Mouse (Mus musculus): ENCODE results near the gene Tfeb. TPM values are rescaled to one million over a fixed set of nuclear protein-coding genes. Genes with fewer than 3 reads are reported as not detected.

Gene Tfeb
- polyA plus RNA-seq, 1 experiment from 2014 or later = 8.6 TPM

DNA sequence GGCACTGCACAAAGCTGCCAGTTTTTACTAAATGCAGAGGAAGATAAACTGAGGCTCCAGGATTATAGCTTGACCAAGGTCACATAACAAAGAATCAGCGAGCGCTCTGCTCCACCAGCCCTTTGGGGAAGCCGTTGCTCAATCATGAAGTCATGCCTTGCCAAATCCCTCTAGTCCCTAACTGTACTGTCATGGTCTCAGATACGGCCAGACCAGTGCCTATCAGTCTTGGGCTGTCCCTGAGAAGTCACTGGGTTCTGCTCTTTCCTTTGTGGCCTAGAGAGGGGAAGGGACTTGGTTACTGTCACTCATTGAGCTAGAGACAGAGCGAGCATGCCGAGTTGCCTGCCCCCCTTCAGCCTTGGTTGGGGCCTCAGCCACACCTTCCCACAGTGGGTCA lies 47.6 kb downstream of the Tfeb start:
- H3K9ac ChIP-seq (ENCODE audit: low read depth, low read length) = no peak overlapping the region
- H3K27ac ChIP-seq (replicated peaks; ENCODE audit: low read depth, low read length) = no peak overlapping the region
- no peaks in the 10 kb centered on the region for H3K9me3 ChIP-seq (ENCODE audit: control insufficient read depth, low read length)
- no peak overlapping the region for H3K4me2 ChIP-seq (ENCODE audit: low read depth, low read length)
- 77% methylated on average over 6 of the region's 6 CpGs for WGBS
- no peaks in the 10 kb centered on the region for H3K27me3 ChIP-seq (replicated peaks; ENCODE audit: control insufficient read depth, insufficient read depth, low read length)
- H3K36me3 ChIP-seq (ENCODE audit: control insufficient read depth, insufficient read depth, low read length) = no peaks in the 10 kb centered on the region
- DNase-seq (ENCODE audit: low spot score) (no peak), ATAC-seq (ENCODE audit: low read depth) (no peak)
- H3K4me1 ChIP-seq (ENCODE audit: control insufficient read depth, insufficient read depth, low read length) = peaks cover 16% of the 10 kb centered on the region
- H3K4me3 ChIP-seq (ENCODE audit: low read depth, low read length) = no peak overlapping the region

- H3K4me3 ChIP-seq (ENCODE audit: low read depth, low read length) = no peak overlapping the region
- no peaks in the 10 kb centered on the region for H3K9me3 ChIP-seq (ENCODE audit: control insufficient read depth, low read length)
- H3K27me3 ChIP-seq (replicated peaks; ENCODE audit: control insufficient read depth, insufficient read depth, low read length) = no peaks in the 10 kb centered on the region
- H3K27ac ChIP-seq (replicated peaks; ENCODE audit: low read depth, low read length) = no peak overlapping the region
- H3K36me3 ChIP-seq (ENCODE audit: control insufficient read depth, insufficient read depth, low read length) = no peaks in the 10 kb centered on the region
- peak overlapping the region; percentile 26; the same call in 1 of the 2 replicates for H3K9ac ChIP-seq (ENCODE audit: low read depth, low read length)
- no peak for DNase-seq (ENCODE audit: low spot score)
- peaks cover 16% of the 10 kb centered on the region for H3K4me1 ChIP-seq (ENCODE audit: control insufficient read depth, insufficient read depth, low read length)
- WGBS = 26% methylated on average over 7 of the region's 8 CpGs
- H3K4me2 ChIP-seq (ENCODE audit: low read depth, low read length) = no peak overlapping the region
- no peak for ATAC-seq (ENCODE audit: low read depth)
Observed at GRCm38 (mm10) chr17:47787632-47788031, 50.8 kb downstream of the Tfeb start.

DNA sequence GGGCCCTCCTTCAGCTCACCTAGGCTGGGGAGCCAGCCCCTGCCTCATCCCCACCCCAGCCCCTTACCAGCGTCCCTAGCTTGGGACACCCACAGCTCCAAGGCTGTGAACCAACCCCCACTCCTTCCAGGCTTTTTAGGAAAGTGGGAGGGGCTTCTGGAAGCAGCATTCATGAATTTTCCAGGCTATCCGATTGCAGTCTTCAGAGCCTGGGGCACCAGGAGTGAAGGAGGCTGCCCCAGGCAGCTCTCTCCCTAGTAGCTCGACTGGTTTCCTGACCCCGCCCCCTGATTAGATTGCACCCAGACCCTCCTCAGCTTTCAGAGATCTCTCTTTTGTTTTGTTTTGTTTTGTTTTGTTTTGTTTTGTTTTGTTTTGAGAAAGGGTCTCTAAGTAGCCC lies 51.5 kb downstream of the Tfeb start:
- DNase-seq (ENCODE audit: low spot score) (peak; percentile 79), ATAC-seq (ENCODE audit: low read depth) (no peak)
- Histone ChIP-seq H3K9ac (ENCODE audit: low read depth, low read length) (no peak overlapping the region; the same call in 1 of the 2 replicates), H3K27me3 (replicated peaks; ENCODE audit: control insufficient read depth, insufficient read depth, low read length) (no peaks in the 10 kb centered on the region), H3K4me1 (ENCODE audit: control insufficient read depth, insufficient read depth, low read length) (peaks cover 16% of the 10 kb centered on the region), H3K27ac (replicated peaks; ENCODE audit: low read depth, low read length) (no peak overlapping the region), H3K36me3 (ENCODE audit: control insufficient read depth, insufficient read depth, low read length) (no peaks in the 10 kb centered on the region), H3K4me3 (ENCODE audit: low read depth, low read length) (no peak overlapping the region), H3K9me3 (ENCODE audit: control insufficient read depth, low read length) (no peaks in the 10 kb centered on the region), H3K4me2 (ENCODE audit: low read depth, low read length) (no peak overlapping the region; the same call in 1 of the 2 replicates)
- 2% methylated on average over 4 of the region's 4 CpGs for WGBS

- H3K4me2 ChIP-seq (ENCODE audit: low read depth, low read length) = no peak overlapping the region
- no peaks in the 10 kb centered on the region for H3K9me3 ChIP-seq (ENCODE audit: control insufficient read depth, low read length)
- H3K27ac ChIP-seq (replicated peaks; ENCODE audit: low read depth, low read length) = no peak overlapping the region
- no peaks in the 10 kb centered on the region for H3K36me3 ChIP-seq (ENCODE audit: control insufficient read depth, insufficient read depth, low read length)
- H3K4me3 ChIP-seq (ENCODE audit: low read depth, low read length) = no peak overlapping the region
- ATAC-seq (ENCODE audit: low read depth) = no peak
- H3K27me3 ChIP-seq (replicated peaks; ENCODE audit: control insufficient read depth, insufficient read depth, low read length) = no peaks in the 10 kb centered on the region
- peak; percentile 35 for DNase-seq (ENCODE audit: low spot score)
- H3K9ac ChIP-seq (ENCODE audit: low read depth, low read length) = no peak overlapping the region
- peaks cover 16% of the 10 kb centered on the region for H3K4me1 ChIP-seq (ENCODE audit: control insufficient read depth, insufficient read depth, low read length)
- WGBS = 64% methylated on average over 6 of the region's 6 CpGs
Observed at GRCm38 (mm10) chr17:47788996-47789395, 52.2 kb downstream of the Tfeb start.

- ATAC-seq (ENCODE audit: low read depth) (peak; percentile 65), DNase-seq (ENCODE audit: low spot score) (peak; percentile 84)
- H3K4me2 ChIP-seq (ENCODE audit: low read depth, low read length) = no peak overlapping the region
- 24% methylated on average over 15 of the region's 15 CpGs for WGBS
- H3K9ac ChIP-seq (ENCODE audit: low read depth, low read length) = peak overlapping the region; percentile 42; the same call in 1 of the 2 replicates
- H3K27me3 ChIP-seq (replicated peaks; ENCODE audit: control insufficient read depth, insufficient read depth, low read length) = no peaks in the 10 kb centered on the region
- peaks cover 16% of the 10 kb centered on the region for H3K4me1 ChIP-seq (ENCODE audit: control insufficient read depth, insufficient read depth, low read length)
- H3K27ac ChIP-seq (replicated peaks; ENCODE audit: low read depth, low read length) = no peak overlapping the region
- H3K4me3 ChIP-seq (ENCODE audit: low read depth, low read length) = no peak overlapping the region
- H3K36me3 ChIP-seq (ENCODE audit: control insufficient read depth, insufficient read depth, low read length) = no peaks in the 10 kb centered on the region
- no peaks in the 10 kb centered on the region for H3K9me3 ChIP-seq (ENCODE audit: control insufficient read depth, low read length)
Observed at GRCm38 (mm10) chr17:47792098-47792863, 55.5 kb downstream of the Tfeb start.

GRCm38 (mm10) chr17:47793377-47793776 lies 56.5 kb downstream of the Tfeb start:
- Histone ChIP-seq H3K4me2 (ENCODE audit: low read depth, low read length) (no peak overlapping the region), H3K4me1 (ENCODE audit: control insufficient read depth, insufficient read depth, low read length) (peaks cover 7% of the 10 kb centered on the region), H3K9me3 (ENCODE audit: control insufficient read depth, low read length) (no peaks in the 10 kb centered on the region), H3K27ac (replicated peaks; ENCODE audit: low read depth, low read length) (no peak overlapping the region), H3K36me3 (ENCODE audit: control insufficient read depth, insufficient read depth, low read length) (no peaks in the 10 kb centered on the region), H3K4me3 (ENCODE audit: low read depth, low read length) (no peak overlapping the region), H3K27me3 (replicated peaks; ENCODE audit: control insufficient read depth, insufficient read depth, low read length) (no peaks in the 10 kb centered on the region), H3K9ac (ENCODE audit: low read depth, low read length) (no peak overlapping the region)
- peak; percentile 81 for DNase-seq (ENCODE audit: low spot score)
- ATAC-seq (ENCODE audit: low read depth) = peak; percentile 85
- WGBS = 8% methylated on average over 9 of the region's 9 CpGs

GRCm38 (mm10) chr17:47795446-47795845 lies 58.6 kb downstream of the Tfeb start:
- Histone ChIP-seq H3K9me3 (ENCODE audit: control insufficient read depth, low read length) (no peaks in the 10 kb centered on the region), H3K27ac (replicated peaks; ENCODE audit: low read depth, low read length) (no peak overlapping the region), H3K4me1 (ENCODE audit: control insufficient read depth, insufficient read depth, low read length) (no peaks in the 10 kb centered on the region), H3K36me3 (ENCODE audit: control insufficient read depth, insufficient read depth, low read length) (no peaks in the 10 kb centered on the region), H3K27me3 (replicated peaks; ENCODE audit: control insufficient read depth, insufficient read depth, low read length) (no peaks in the 10 kb centered on the region), H3K9ac (ENCODE audit: low read depth, low read length) (no peak overlapping the region), H3K4me2 (ENCODE audit: low read depth, low read length) (no peak overlapping the region), H3K4me3 (ENCODE audit: low read depth, low read length) (no peak overlapping the region)
- no peak for ATAC-seq (ENCODE audit: low read depth)
- WGBS = 34% methylated on average over 3 of the region's 3 CpGs
- no peak for DNase-seq (ENCODE audit: low spot score)

GRCm38 (mm10) chr17:47796156-47796816 lies 59.5 kb downstream of the Tfeb start:
- ATAC-seq (ENCODE audit: low read depth) (no peak), DNase-seq (ENCODE audit: low spot score) (no peak)

More at GRCm38 (mm10) chr17:47796156-47796816, 59.5 kb downstream of the Tfeb start:
- H3K4me2 ChIP-seq (ENCODE audit: low read depth, low read length) = no peak overlapping the region
- H3K36me3 ChIP-seq (ENCODE audit: control insufficient read depth, insufficient read depth, low read length) = no peaks in the 10 kb centered on the region
- H3K4me1 ChIP-seq (ENCODE audit: control insufficient read depth, insufficient read depth, low read length) = no peaks in the 10 kb centered on the region
- 46% methylated on average over 15 of the region's 16 CpGs for WGBS
- no peak overlapping the region for H3K4me3 ChIP-seq (ENCODE audit: low read depth, low read length)
- H3K9me3 ChIP-seq (ENCODE audit: control insufficient read depth, low read length) = no peaks in the 10 kb centered on the region
- H3K9ac ChIP-seq (ENCODE audit: low read depth, low read length) = peak overlapping the region; percentile 11; the same call in 1 of the 2 replicates
- no peak overlapping the region for H3K27ac ChIP-seq (replicated peaks; ENCODE audit: low read depth, low read length)
- H3K27me3 ChIP-seq (replicated peaks; ENCODE audit: control insufficient read depth, insufficient read depth, low read length) = no peaks in the 10 kb centered on the region
